Mouse (Mus musculus): ENCODE data around the gene AA467197.

DNA sequence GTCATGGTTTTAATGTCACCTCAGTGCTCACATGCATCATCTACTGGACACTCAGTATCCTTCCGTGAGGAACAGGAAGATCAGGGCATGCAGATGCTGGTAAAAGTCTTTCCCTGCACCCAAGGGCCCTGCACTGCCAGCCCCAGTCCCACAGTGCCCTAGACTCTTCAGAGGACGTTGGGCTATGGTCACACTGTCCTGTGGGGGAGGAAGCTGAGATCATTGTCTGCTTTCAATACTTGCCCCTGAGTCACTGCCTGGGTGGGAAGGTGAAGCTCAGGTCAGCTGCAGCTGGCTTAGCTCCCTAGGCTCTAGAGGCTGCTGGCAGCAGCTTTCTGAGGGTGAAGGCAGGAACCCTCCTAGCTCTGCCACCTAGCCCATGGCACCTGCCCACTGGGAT is 19.3 kb downstream of the AA467197 start:
- no peak for TF ChIP-seq POLR2A (IDR thresholded peaks at IDR 0.05; ENCODE audit: control insufficient read depth, extremely low read depth, insufficient read depth, low read length, poor library complexity)
- no peak for TF ChIP-seq CTCF (IDR thresholded peaks at IDR 0.05; ENCODE audit: borderline replicate concordance, control insufficient read depth, extremely low read depth, insufficient read depth, low read length, poor library complexity)
